Mouse (Mus musculus) kidney, adult 8-10 months (tissue): Measurements from ENCODE around the gene Cep112.
A peak's percentile ranks its signal among the peaks of the same experiment; 100 is the strongest.

Experiments
- DNase-seq, 2 experiments: peaks; one replicate each; pipeline ENCODE4 v3.0.0; 2022

Gene Cep112

GRCm38 (mm10) chr11:108606836-108607235, 181.8 kb downstream of the Cep112 start:
- no peak for DNase-seq

DNA sequence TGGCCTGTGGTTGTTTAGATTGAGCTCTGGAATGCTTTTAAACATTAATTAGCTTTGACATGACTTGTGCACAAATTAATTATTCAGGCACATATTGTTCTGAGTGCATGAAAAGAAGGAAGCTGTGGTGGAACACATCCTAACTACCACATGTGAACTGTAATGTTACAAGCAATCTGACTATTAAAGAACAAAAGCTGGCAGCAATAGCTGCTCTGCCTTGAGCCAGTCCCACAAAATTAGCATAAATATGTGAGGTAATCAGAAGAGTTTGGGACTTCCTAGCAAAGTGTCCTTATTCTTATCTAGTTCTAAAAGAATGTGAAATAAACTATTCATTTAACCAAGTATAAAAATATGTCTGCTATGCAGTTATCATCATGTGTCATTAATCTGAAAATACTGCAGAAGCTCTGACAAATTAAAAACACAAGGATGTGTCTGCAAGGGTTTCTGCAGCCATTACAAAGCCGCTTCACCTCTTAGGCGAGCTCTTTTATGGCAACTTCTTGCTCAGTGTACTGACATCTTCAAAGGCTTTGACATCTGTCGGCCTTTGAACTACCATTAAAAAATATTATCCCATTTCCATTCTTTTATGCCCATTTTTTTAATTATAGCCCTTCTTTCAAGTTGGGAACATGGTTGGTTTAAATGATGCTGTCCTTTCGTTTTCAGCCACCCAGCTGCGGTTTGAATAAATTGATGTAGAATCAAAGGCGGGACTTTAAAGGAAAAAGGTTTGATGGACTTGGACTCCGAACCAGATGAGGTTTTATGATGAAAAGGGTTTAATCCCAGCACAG, 195.8 kb downstream of the Cep112 start:
- DNase-seq = no peak

- DNase-seq = no peak
These were observed 196.5 kb downstream of the Cep112 start for GRCm38 (mm10) chr11:108621434-108621901.

GRCm38 (mm10) chr11:108625546-108626232, 200.7 kb downstream of the Cep112 start:
- no peak for DNase-seq

- no peak for DNase-seq
These were observed 212.8 kb downstream of the Cep112 start for GRCm38 (mm10) chr11:108637780-108638179.

DNA sequence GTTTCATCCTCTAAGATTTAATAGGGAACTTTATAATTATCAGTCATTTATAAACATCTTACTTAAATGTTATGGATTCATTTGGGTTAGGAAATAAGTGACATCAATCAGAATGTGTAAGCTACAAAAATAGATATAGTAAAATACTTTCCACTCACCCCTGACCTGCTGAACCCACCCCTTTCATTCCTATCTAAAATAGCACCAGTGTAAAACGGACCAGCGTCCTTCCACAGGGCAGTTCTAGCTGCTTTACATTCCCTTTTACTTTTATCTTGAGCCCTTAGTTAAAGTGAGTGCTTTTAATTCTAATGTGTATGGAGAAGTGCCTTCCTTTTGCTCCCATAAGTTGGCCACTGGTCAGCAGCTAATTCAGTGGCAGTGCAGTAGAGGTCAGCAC, 230.6 kb downstream of the Cep112 start:
- no peak for DNase-seq

- no peak for DNase-seq
These were observed 257.0 kb downstream of the Cep112 start for GRCm38 (mm10) chr11:108682014-108682413.

DNA sequence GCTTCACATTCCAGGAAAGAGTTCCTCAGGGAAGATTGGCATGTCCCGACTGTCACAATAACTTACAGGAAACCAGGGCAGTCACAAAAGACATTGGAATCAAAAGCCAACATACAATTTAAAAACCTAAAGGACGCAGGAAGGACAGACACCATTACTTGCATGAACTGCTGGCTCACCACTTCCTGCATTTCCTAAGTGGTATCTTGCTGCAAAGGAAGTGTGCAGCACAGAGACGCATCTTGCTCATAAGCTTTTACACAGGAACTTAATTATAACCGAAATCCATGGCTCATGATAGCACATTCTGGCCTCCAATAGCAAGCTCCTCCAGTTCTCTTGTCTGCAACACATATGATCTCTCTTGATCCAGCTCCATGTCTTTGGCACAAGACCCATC, 271.6 kb downstream of the Cep112 start:
- DNase-seq = no peak

DNA sequence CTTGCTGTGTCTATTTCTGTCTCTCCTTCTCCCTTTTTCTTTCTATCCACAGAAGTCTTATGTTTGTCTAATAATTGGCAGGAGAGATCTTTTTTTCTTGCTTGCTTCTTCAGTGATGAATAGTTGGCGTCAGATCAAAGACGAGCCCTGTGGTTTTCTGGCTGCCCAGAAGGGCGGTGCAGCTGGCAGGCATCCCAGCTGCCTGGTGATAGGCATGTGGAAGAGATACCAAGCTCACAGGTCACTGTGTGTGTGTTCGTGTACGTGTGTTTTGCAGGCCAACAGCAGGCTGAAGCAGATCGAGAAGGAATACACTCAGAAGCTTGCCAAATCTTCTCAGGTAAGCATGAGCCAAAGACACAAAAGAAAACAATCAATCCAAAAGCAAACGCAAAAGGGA, 327.3 kb downstream of the Cep112 start:
- DNase-seq = peak; percentile 78 to 85

DNA sequence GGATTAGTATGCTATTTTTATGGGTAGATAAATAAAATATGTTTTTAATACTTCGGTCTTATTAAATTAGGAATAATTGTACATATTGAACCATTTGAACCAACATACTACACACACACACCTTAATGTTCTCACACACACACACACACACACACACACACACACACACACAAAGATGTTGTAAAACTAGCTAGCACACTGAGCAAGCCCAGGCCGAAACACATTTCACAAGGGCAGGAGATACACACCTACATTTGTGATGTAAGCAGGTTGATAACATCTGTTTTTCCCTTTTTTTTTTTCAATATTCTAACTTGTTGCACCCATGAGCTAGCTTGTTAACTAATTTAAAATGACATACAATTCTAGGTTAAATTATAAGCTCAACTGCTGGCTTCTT, 327.8 kb downstream of the Cep112 start:
- DNase-seq = no peak

GRCm38 (mm10) chr11:108753361-108754240, 328.6 kb downstream of the Cep112 start:
- no peak for DNase-seq

DNA sequence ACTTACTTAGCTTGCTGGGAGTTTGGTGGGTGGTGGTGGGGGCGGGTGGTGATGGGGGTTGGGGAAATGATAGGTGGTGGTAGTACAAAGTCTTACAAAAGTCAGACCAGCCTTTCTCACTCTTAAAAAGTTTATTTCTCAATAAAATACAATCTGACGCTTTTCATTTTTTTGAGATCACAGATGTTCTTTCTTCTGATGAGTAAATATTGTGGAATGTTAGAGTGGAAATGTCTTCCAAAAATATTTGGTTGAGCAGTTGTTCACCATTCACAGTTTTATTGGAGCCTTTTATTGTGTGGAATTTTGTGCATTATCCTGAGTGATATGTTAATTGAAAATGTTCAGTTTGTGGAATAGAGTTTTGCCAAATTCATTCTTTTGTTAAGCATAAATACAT, 332.2 kb downstream of the Cep112 start:
- no peak for DNase-seq

GRCm38 (mm10) chr11:108757626-108758430, 332.8 kb downstream of the Cep112 start:
- no peak for DNase-seq

GRCm38 (mm10) chr11:108770064-108770463, 345.1 kb downstream of the Cep112 start:
- no peak for DNase-seq

DNA sequence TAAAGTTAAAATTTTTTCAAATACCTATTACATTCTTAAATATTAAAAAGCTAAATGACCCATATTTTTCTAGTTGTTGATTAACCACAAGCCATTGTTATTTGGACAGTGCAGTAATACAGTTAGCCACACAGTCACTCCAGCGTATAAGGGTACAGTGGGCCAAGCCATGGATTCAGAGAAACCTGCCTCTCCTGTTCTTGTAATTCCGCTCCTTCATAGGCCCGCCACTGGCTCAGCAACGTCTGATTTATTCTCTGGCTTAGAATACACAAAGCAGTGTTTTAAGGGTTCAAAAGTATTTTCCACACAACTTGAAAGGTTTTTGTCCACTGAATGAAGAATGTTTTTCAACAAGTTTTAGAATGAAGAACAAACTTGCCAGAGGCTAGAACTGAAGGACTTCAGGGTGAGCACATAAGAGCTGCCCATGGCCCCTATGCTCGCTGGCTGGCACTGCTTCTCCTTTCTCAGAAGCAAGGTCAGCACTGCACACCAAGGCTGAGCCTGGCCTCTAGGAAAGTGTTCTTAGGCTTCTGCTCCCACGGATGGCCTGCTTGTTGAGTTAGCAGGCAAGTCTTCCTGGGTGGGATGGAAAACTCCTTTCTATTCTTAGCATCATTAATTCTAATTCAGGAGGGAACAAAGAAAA, 349.2 kb downstream of the Cep112 start:
- DNase-seq = no peak

DNA sequence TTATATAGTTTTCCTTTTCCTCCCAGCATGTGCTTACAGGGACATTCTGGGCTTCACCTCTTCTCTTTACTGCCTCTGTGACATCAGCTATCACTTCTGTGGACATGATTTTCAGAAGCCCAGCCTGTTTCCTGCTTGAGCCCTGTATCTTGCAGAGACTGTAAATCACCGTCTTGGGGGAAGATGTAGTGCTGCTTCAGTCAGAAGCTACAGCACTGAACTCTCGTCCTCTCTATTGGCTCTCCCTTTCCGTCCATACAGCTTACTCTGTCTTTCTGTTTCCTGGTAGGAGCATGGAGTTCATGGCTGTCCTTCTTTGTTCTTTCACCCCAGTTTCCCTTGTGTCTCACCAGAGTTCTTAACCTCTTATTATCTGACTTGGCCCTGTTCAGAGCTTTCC, 352.2 kb downstream of the Cep112 start:
- DNase-seq = no peak

DNA sequence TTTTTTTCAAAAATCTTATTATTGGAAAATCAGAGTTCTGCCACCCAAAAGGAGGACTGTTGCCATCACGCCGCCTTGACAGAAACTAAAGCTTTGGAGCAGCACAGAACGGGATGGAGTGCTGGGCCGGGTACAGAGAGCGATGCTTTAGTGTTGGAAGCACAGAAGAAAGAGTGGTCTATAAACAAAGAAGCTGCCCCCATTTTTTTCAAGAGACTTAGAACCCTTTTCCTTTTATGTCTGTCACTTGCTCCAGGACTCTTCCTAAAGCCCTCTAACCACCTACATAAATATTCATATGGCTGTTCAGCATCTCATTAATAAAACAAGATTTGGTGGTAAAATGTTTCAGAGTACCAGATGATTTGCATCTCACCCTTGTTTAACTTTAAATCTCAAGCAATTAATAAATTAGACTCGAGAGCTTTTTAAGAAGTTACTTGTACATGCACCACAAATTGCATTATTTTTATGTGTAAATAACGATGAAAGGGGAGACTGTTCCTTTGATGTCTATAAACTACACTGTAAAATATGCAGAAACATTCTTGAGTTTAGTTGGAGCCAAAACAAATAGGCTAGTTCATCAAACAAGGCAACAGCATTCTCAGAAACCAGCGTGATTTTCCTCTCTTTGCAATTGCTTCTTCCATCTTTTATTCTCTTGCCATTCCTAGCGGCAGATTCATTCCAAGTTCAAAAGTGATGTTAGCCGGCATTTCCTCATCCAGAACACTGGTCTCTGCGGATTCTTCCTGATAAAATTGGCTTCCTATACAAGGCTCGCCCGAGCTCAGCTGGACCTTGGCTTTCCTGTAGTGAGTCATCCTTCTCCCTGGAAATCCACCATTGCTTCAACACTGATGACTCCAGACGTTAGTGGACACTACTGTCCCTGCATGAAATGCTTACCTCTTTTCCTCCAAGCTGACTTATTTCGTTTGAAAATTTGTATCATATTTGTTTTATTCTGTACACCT, 355.6 kb downstream of the Cep112 start:
- DNase-seq = no peak

GRCm38 (mm10) chr11:108798398-108798797, 373.4 kb downstream of the Cep112 start:
- DNase-seq = no peak

DNA sequence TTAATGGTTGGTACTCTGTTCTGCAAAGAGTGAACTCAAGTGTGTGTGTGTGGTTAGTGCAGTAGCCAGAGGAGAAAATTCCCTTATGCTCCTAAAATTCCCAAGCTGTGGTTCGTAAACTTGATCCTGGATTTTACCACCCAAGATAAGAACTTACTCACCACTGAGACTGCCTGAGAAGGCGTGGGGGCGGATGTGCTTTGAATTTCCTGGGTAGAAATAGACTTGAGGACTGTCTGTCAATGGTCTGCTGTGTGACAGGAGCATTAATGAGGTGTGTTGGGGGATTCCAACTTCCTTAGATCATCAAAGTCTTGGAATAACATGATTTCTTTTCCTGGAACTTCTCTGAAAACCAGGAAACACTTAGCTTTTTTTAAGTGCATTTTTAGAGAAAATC, 374.7 kb downstream of the Cep112 start:
- DNase-seq = no peak

- DNase-seq = no peak
These were observed 379.0 kb downstream of the Cep112 start for GRCm38 (mm10) chr11:108804030-108804429.

DNA sequence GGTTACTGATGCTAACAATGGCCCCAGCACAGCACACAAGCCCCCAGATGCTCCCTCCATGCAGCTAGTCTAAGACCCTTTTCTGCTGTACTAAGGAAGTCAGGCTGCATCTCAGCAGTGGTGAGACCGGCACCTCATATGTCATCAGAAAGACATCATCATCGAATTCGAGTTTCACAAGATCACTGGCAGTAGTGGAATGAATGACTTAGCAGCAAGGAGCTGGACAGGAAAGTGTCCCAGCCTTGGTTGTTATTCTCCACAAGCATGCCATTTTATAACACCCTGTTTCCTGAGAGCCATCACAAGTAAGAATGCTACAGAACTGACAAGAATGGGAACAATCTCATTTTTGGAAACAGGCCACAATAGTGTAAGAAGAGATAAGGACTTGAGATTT, 381.0 kb downstream of the Cep112 start:
- DNase-seq = no peak
